Mouse (Mus musculus) c-Kit-positive CD71-negative TER-119-negative erythroid progenitor cells, embryonic 14.5 days (primary cell): ENCODE data around the gene Cat.

ENCODE experiments used
- DNase-seq: peaks from one replicate; pipeline ENCODE4 v3.0.0-alpha.2; 2013; ENCODE audit warnings: low read depth

Gene Cat

DNA sequence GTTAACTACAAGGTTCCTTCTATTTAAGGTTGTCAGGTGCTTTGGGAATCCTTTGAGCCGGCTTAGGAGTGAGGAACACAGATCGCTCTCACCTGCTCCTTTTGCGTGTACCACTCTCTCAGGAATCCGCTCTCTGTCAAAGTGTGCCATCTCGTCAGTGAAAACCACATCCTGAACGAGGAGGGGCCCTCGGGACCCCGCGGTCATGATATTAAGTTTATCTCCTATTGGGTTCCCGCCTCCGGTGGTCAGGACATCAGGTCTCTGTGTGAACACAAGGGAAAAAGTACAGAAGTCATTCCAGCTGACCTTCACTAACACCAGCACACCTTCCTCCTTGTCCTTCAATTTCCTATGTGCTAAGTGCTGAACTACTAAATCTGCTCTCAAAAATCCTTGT, 8.3 kb downstream of the Cat start:
- no peak for DNase-seq

DNA sequence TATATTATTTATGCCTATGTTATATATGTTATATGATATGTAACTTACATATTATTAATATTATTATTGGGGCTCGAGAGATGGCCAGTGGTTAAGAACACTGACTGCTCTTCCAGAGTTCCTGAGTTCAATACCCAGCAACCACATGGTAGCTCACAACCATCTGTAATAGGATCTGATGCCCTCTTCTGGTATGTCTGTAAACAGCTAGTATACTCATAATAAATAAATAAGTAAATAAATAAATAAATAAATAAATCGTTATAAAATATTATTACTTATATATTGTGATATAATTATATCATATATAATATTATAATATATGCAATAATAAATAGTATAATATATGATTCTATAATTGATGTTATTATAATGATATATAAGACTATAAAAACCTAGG, 8.8 kb downstream of the Cat start:
- DNase-seq = no peak

DNA sequence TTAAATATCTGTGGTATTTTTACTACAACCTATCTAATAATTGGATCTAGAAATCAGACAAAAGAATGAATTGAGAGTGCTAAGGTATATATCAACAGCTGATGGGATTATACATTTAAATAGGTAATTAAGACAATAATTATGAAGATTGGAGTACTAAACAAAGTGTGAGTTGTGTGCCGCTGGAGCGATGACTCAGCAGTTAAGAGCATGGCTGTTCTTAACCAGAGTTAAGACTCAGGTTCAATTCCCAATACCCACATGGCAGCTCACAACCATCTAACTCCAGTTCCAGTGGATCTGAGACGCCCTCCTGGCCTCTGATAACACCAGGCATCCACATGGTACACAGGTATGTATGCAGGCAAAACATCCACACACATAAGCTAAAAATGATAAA, 11.6 kb downstream of the Cat start:
- no peak for DNase-seq

DNA sequence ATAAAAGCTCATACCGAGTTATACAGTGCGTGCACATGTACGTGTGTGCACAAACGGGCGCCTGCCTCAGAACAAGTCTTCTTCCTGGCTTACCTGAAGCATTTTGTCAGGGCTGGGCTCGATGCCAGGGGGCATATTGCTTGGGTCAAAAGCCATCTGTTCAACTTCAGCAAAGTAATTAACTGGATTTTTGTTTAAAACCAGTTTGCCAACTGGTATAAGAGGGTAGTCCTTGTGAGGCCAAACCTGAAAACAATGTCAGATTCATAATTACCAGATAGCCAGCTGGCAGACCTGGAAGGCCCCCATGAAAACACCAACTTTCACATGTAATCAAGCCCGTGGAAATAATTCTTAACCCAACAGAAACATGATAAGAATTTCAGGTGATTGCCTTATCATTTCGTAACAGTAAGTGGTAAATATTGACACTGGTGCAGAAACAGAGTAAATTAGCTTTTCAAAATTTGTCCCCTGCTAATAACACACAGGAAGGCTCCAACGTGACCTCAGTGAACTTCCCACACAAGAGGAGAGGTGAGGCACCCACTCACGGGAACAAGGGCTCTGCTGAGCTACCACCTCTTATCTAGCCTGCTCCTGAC, 17.9 kb downstream of the Cat start:
- no peak for DNase-seq

DNA sequence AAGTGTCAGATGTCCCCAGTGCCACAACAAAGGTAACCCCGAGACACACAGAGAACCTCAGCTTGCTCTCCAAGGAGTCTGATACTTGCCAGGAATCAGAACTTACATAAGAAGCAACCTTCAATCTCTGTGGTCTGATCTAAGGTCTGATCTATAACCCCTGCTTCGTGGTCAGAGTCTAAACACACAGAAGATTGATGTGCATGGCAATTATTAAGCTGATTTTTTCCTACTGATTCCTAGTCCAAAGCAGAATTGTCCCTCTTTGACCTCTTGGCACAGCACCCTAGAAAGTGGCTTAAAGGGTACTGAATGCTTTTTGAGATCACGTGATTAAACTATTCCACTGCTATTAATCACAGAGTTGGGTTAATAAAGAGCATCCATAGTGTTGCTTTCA, 18.7 kb downstream of the Cat start:
- DNase-seq = no peak

DNA sequence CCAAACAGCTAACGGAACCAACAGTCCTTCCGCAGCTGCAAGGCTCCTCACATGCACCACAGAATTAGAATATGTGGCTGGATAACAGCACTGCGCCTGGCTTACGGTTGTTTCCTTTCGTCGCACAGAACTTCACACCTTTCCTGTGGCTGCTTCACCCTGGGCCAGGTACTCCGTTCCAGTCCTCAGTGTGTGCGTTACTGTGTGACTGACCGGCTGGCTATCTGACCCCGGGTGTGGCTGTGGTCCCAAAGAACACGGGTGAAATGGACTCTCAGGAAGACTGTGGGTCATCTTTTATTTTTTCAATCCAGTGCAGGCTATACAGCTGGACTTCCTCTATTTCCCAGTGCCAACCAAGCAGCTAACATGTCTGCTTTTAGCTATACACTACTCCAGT, 19.5 kb downstream of the Cat start:
- no peak for DNase-seq

DNA sequence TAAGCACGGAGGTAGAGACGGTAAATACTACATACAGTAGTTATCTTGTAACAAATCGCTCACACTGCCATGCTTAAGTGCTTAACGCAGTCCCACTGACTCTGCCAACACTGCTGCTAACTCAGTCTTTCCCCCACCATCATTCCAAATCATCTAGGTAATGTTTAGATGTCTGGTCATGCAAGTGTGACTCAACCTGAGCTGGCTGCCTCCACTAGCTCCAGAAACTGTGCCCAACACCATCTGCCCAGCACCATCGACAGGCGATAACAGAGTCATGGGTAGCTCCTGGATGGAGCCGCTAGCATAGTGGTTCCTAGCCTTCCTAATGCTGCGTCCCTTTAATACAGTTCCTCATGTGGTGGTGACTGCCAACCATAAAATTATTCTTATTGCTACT, 20.4 kb downstream of the Cat start:
- DNase-seq = no peak

DNA sequence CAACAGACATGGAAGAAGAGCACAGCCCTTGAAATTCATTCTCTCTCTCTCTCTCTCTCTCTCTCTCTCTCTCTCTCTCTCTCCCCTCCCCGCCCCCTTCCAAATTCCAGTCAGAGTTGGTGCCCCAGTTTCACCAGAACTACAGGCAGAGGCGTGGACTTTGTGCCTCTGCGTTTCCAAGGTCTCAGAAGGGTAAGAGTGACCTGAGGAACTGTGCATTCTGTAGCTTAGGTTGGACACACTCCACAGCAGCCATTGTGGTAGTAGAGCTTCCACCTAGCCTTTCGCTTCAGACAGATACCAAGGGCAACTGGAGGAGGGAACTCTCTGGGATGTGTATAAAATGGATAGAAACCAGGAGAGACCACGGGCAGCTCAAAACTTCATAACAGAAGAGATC, 22.2 kb downstream of the Cat start:
- no peak for DNase-seq

DNA sequence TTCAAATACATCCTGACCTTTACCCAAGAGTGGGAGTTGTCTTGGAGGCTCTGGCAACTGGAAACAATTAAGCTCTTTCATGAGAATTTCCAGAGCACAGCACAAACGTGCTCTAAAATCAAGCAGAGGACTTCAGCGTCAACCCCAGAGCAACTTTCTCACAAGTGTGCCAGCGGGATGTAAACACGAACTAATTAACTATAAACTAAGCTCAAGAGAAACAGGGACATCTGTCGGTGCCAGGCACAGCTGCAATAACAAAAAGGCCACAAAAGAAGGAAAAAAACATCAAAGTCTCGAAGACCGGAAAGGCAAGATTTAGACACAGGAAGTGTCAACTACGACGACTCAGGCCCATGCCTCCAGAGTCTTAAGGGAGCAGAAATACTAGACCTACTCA, 23.2 kb downstream of the Cat start:
- DNase-seq = no peak

DNA sequence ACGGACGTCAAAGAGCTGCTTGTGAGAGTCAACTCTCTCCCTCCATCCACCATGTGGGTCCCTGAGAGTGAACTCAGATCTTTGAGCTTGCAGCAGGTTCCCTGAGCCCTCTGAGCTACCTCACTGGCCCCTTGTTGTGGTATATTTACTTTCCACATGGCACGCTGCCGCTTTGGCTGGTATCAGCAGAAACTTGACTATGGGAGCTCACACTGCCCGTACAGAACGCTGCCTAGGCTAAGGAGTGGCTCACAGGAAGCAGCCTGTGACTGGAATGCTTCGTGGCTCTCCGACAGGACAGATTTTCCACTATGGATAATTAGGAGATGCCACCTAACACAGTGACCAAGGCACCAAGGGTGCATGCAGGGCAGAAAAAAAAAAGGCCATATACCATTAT, 23.8 kb downstream of the Cat start:
- DNase-seq = no peak

DNA sequence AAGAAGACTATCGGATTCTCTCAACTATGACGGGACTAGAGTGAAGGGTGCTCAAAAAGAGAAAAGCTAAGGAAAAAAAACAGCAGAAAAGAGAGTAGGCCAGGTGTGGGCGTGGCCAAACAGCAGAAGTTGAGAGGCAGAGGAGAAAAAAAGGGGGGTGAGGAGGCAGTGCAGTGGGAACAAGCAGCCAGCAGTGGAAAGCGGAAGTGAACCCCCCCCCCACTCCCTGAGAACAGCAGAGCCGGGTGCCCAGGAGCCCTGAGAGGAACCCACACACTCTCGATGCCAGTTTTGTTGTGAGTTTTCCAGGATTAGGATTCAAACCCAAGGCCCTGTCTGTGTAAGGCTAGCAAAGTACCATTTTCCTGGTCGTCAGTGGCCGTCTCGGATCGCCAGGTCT, 25.9 kb downstream of the Cat start:
- DNase-seq = no peak

DNA sequence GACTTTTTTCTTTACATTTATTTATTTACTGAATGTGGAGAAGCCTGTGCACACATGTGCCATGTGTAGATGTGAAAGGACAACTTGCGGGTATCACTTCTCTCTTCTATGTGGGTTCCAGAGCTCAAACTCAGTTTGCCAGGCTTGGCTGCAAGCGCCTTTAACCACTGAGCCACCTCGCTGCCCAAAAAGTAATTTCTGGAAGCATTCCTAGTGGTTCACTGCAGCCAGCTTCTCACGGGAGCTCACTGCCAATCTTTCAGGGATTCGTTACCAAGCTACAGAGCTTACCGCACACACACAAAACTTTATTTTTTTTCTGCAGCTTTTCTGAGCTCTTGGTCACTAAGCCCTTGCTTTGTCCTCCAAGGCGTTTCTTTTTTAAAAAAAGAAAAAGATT, 27.3 kb downstream of the Cat start:
- DNase-seq = no peak

DNA sequence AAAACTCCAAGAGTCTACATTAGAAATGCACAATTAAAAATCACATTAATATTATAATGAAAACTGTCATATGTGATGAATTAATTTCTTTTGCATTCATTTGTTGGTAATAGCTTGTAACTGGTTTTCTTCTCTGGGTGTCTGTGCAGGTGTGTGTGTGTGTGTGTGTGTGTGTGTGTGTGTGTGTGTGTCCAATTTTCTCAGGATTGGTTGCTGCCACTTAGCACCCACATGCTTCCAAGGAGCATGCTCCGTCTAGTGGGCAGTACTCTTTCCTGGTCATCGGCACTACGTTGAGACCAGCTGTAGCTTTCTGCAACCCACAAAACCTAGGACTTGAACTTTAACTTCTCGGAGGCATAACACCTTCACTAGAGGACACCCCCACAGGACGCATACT, 27.9 kb downstream of the Cat start:
- no peak for DNase-seq

DNA sequence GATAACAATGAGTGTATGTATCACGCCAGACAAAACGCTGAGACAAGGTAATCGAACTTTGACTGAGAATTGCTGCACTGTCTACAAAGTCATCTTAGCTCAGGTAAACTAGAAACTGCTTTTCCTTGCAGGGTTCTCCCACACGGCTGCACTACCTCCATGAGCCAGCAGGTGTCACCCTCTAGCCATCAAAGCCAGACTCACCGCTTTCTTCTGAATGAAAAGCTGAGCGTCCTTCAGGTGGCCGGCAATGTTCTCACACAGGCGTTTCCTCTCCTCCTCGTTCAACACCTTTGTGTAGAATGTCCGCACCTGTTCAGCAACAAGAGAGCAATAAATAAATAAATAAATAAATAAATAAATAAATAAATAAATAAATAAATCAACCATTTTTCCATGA, 28.3 kb downstream of the Cat start:
- DNase-seq = peak; percentile 66

DNA sequence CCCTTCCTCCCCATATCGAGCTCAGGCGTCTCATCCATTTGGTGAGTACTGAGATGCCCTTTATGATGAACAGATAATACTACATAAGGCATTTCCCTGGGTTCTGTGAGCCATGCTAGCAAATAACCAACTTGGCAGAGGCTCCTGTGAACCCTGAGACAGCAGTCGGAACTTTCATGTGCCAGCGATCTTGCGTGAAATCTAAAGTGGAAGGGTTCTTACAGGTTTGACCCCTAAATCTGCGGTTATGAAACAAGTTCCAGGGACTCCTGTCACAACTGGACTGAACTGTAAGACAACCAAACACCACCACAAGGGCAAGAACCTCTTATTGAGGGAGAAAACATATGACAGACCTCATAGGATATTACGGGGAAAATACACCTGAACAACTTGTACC, 29.2 kb downstream of the Cat start:
- DNase-seq = no peak

DNA sequence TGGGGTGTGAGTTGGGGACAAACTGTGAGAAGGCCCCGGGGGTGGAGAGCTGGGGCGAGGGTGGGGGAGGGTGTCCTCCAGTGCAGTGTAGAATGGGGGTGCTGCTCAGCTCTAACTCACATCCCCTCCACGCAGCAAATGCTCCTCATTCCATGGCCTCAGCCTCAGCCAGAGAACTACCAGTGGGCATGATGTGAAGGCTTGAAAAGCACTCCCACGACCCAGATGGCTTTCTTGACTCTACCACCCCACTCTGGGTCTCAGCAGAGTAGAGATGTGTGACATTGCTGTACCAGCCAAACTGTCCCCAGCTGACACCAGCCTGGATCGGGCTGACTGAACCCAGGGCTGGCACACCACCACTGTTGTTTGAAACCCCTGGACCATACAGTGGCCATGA, 32.4 kb downstream of the Cat start:
- DNase-seq = no peak

DNA sequence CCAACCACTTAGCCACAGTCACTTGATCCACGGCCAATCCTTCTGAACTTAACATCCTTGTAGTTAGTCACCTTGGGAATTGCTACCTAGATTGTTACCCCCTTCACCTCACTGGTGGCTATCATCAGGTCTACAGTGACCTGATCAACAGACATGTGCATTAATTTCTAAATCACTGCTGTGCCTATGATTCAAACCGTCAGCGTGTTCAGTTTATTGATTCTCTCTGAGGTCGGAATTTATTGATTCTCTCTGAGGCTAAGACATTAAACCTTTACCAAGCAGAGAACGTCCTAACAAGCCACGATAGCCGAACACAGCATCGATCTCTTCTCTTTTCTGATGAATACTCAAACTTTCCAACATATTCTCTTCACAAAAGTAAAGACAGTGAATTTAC, 34.7 kb downstream of the Cat start:
- DNase-seq = no peak

DNA sequence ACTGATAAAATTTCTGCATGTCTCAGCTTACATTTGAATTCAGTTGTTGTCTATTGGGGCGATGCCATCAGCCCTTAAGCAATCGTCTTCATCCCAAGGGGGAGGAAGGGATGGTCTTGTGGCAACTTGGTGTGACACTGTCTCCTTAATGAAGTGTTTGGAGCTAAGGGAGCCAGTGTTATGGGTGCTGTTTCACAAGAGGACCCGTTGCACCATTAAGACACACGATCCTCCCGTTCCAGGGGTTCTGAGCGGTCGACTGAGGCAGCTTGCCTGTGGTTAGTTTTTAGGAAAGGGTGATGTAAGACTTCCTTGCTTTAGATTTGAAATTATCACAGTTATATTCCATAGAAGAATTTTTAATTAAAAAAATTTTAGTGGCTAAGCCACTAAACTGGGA, 35.1 kb downstream of the Cat start:
- DNase-seq = no peak

DNA sequence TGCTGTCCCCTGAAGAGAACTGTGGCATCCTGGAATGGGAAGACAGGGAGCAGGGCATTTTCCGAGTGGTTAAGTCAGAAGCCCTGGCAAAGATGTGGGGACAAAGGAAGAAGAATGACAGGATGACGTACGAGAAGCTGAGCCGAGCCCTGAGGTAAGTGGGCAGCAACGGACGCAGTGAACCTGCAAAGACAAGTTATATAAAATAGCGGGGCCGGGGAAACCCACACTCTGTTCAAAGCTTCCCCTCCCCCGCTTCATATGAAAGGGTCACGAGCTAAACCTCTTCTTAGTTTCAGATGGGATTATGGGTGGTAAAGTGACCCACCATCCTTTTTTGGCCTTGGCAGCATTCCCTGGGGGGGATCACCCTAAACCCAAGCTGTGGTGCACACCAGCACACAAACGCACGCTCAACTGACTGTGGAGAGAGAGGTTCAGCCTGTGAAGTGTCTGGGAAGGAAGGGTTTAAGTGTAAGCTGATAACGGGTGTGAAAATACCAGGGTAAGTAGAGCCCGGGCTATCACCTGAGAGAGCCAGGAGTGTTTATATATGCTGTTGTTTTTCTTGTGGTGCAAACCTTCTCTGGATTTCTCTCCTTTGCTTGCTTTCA, 35.9 kb downstream of the Cat start:
- no peak for DNase-seq

DNA sequence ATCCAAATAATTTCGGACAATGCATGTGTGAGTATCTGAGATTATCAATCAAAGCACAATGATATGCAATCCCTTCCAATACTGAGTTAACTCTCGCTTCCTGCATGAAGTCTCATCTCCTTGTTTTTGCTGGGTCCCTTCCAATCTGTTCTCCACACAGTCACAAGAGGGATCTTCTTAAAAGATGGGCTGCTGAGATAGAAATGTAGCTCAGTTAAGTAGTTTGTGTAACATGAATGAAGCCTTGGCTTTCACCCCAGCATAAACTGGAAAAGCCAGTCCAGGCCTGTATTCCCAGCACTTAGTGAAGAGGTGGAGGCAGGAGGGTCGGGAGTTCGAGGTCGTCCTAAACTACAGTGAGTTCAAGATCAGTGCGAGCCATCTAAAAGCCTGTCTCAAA, 38.6 kb downstream of the Cat start:
- no peak for DNase-seq

DNA sequence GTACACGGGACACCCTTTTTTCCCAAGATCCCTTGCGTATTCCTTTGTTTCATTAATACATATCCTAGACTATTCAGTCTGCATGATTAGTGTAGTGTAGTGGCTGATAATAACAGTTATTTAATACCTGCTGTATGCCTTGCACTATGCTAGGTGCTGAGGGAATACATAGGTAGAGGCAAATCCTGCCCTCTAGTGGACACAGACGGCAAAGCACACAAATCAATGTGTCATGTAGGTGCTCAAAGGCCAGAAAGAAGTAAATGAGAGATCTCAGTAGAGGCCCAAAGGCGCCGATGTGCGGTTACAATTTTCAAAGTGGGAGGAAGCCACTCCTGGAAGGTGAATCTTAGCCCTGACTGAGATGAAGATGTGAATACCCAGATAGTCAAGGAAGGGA, 39.2 kb downstream of the Cat start:
- peak; percentile 50 for DNase-seq

DNA sequence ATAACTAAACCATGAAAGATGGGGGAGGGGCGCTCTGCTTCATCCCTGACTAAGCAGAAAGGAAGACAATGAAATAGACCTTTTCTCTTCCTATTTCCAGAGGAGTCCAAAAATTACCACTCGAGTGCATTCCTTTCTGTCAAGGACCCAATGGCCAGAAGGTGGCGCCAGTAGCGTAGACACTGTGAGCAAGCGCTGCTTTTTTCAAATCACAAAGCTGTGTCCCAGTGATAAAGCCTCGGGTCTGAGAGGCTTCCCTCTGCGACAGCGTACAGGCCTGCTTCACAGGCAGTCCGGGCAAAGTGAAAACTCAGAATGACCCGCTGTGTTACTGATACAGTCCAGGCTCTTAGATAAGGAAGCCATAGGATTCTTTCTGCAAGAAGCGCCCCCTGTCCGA, 45.2 kb downstream of the Cat start:
- peak; percentile 77 for DNase-seq

DNA sequence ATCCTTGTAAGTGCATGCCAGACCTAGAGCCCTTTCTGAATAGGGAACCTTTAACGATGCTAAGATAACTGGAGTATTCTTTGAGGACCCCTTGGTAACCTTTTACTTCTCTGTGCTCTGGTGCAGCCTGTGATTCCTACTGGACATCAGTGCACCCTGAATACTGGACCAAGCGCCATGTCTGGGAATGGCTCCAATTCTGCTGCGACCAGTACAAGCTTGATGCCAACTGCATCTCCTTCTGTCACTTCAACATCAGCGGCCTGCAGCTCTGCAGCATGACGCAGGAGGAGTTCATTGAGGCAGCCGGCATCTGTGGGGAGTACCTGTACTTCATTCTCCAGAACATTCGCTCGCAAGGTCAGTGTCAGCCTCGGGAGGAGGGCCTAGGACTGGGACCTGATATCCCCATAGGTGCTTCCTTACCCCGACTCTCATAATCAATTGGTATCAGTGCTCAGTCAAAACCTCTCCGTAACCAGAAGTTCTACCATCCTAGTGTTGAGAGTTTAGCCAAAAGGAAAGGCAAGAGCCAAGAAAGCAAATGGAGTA, 45.8 kb downstream of the Cat start:
- DNase-seq = no peak

DNA sequence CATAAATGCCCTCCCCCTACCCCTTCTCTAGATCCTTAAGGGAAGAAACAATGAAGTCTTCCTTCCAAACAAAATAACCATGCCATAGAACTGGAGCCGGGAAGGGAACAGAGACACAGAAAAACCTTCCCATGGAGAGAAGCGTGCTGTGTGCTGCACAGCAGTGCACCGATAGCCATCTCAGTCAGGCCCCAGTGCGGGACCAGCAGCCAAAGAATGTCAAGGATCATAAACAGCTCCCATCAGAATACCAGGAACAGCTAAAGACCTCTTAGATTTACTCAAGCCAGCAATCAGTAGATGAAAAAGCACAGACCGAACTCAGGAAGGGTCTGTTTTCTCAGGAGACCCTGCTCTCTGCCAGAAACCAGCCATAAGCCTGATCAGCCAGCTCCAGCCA, 48.4 kb downstream of the Cat start:
- DNase-seq = no peak
